Mouse (Mus musculus) liver, adult 2 months (tissue): ENCODE measurements around the gene Aaed1. TPM values are rescaled to one million over a fixed set of nuclear protein-coding genes. Genes with fewer than 3 reads are reported as not detected.
A peak's percentile ranks its signal among the peaks of the same experiment; 100 is the strongest.

Experiments used
- DNase-seq: peaks from one replicate; pipeline ENCODE4 v3.0.0-alpha.2; 2011; ENCODE audit warnings: low read depth, low spot score; ENCODE audit errors: extremely low read depth
- H3K27ac ChIP-seq: fragments of 200-500 bp; replicated peaks from 2 replicates; pipeline ENCODE4 v1.5.1; 2012; ENCODE audit warnings: low read depth, mild to moderate bottlenecking, control low read depth, inconsistent platforms, low read length; ENCODE audit not compliant: insufficient read depth
- H3K27me3 ChIP-seq: fragments of 200-500 bp; 2 replicates; pipeline ENCODE4 v1.6.1; 2012; ENCODE audit warnings: mild to moderate bottlenecking, moderate library complexity, low read length, inconsistent platforms; ENCODE audit not compliant: control insufficient read depth, insufficient read depth
- H3K36me3 ChIP-seq: fragments of 200-500 bp; 2 replicates; pipeline ENCODE4 v1.6.1; 2012; ENCODE audit warnings: low read length, inconsistent platforms; ENCODE audit not compliant: control insufficient read depth, insufficient read depth
- H3K4me1 ChIP-seq: fragments of 200-500 bp; 2 replicates; pipeline ENCODE4 v1.6.1; 2011; ENCODE audit warnings: low read length; ENCODE audit not compliant: control insufficient read depth, insufficient read depth
- H3K4me3 ChIP-seq: fragments of 200-500 bp; 2 replicates; pipeline ENCODE4 v1.5.1; 2011; ENCODE audit warnings: low read depth, mild to moderate bottlenecking, control low read depth, low read length, moderate library complexity; ENCODE audit not compliant: insufficient read depth
- H3K79me2 ChIP-seq: fragments of 200-500 bp; 2 replicates; pipeline ENCODE4 v1.6.1; 2012; ENCODE audit warnings: inconsistent platforms, mild to moderate bottlenecking, low read length, moderate library complexity; ENCODE audit not compliant: control insufficient read depth, insufficient read depth
- H3K9ac ChIP-seq: fragments of 200-500 bp; 2 replicates; pipeline ENCODE4 v1.6.1; 2012; ENCODE audit warnings: low read depth, mild to moderate bottlenecking, control low read depth, inconsistent platforms, low read length
- CTCF ChIP-seq: fragments of 200-500 bp; IDR thresholded peaks from 2 replicates; pipeline ENCODE4 v1.5.1; 2011; ENCODE audit warnings: low read depth, low read length, control low read depth
- POLR2A ChIP-seq: fragments of 200-500 bp; IDR thresholded peaks from 2 replicates; pipeline ENCODE4 v1.6.1; 2011; ENCODE audit warnings: low read length, control low read depth; ENCODE audit not compliant: insufficient read depth; ENCODE audit errors: extremely low read depth
- WGBS: fragments of 180-500 bp; shearing (Covaris S2); methylation state at CpG from one replicate; pipeline ENCODE4 v1.1.7; 2018; 5-methylcytosine and 5-hydroxymethylcytosine counted together
- polyA plus RNA-seq: library from polyadenylated mRNA; depleted of rRNA; stranded (reverse); fragments of >200 nt; gene quantifications from 2 replicates; pipeline ENCODE4 v1.2.3, GENCODE M21; 2012
- total RNA-seq: library from RNA; depleted of rRNA; stranded (reverse); fragments of >200 nt; gene quantifications from 2 replicates; pipeline ENCODE4 v1.2.3, GENCODE M21; 2014

Gene Aaed1
- total and polyA plus RNA-seq, 2 experiments = 20.8 to 83.4 TPM

DNA sequence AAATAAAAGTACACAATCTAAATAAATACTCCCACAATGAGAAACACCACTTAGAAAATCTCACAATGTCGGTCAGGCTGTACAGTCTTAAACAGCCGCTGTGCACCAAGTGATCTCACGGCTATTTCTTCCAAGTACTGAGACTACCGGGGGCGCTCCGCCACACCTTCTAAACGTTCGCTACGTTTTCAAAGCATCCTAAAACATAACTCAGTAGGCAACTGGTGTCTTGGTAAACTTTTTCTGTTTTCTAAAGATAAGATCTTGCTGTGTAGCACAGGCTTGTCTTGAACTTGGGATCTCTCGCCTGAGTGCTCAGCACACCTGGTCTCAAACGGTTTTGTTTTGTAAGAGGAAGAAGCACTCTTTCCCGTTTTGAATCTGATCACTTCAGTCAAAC is 66.4 kb downstream of the Aaed1 start:
- peaks cover 13% of the 10 kb centered on the region for H3K4me1 ChIP-seq
- no peak for DNase-seq
- peaks cover 18% of the 10 kb centered on the region for H3K36me3 ChIP-seq
- WGBS = 85% methylated on average over 12 of the region's 12 CpGs
- H3K79me2 ChIP-seq = peaks cover 3% of the 10 kb centered on the region; the same call in 1 of the 2 replicates
- H3K27me3 ChIP-seq = no peaks in the 10 kb centered on the region
- H3K9ac ChIP-seq = no peak overlapping the region
- TF ChIP-seq POLR2A (no peak), CTCF (no peak)
- no peak overlapping the region for H3K4me3 ChIP-seq
- no peak overlapping the region for H3K27ac ChIP-seq

DNA sequence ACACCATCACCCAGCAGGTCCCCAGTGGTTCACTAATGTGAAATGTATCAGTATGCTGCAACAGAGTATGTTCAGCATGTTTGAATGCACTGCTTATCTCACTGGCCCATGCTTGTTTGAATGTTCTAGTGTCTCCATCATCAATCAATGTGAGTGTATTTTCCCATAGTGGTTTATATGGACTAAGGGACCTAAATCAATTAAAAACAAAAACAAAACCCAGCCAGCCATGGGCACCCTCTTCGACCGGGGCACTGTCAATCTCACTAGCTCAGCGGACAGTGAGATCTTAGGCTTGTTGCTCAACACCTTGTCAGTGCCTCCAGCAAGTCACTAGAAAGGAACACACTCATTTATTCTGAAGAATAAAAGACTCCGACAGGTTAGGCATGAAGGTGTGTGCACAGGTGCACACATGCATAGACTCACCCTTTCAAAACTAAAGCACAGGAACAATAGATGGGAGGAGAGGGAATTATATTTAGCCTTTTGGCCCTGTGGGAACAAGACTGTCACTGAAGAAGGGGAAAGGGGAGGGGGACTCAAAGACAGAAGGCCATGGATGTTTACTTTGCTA is 67.7 kb downstream of the Aaed1 start:
- Histone ChIP-seq H3K36me3 (peaks cover 22% of the 10 kb centered on the region), H3K4me1 (peaks cover 11% of the 10 kb centered on the region), H3K4me3 (no peak overlapping the region), H3K27me3 (no peaks in the 10 kb centered on the region), H3K79me2 (peaks cover 3% of the 10 kb centered on the region; the same call in 1 of the 2 replicates), H3K27ac (0 out of 2 replicates have a peak overlapping the region, but pooled peaks have one; percentile 14), H3K9ac (no peak overlapping the region)
- DNase-seq = peak; percentile 69
- 24% methylated on average over 4 of the region's 4 CpGs for WGBS
- TF ChIP-seq POLR2A (no peak), CTCF (no peak)

DNA sequence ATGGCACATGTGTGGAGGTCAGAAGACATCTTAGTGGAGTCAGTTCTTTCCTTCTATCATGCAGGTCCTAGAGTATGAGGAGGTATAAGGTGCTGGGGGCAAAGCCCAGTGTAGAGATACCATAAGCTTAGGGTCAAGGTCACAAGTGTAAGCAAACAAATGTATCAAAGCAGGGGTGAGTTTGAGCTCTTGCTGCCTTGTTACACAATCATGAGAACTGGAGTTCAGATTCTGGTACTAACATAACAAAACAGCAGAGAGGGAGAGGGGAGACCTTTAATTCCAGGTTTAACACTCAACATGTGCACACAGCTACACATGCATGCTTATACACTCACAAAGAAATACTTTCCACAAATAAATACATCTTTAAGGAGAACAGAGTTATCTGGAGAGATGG is 69.8 kb downstream of the Aaed1 start:
- DNase-seq = peak; percentile 64
- Histone ChIP-seq H3K4me3 (no peak overlapping the region), H3K36me3 (peaks cover 25% of the 10 kb centered on the region), H3K27ac (peak overlapping the region; percentile 59; the same call in 1 of the 2 replicates), H3K27me3 (no peaks in the 10 kb centered on the region), H3K79me2 (peaks cover 3% of the 10 kb centered on the region; the same call in 1 of the 2 replicates), H3K9ac (no peak overlapping the region), H3K4me1 (peaks cover 17% of the 10 kb centered on the region)
- TF ChIP-seq CTCF (no peak), POLR2A (no peak)

DNA sequence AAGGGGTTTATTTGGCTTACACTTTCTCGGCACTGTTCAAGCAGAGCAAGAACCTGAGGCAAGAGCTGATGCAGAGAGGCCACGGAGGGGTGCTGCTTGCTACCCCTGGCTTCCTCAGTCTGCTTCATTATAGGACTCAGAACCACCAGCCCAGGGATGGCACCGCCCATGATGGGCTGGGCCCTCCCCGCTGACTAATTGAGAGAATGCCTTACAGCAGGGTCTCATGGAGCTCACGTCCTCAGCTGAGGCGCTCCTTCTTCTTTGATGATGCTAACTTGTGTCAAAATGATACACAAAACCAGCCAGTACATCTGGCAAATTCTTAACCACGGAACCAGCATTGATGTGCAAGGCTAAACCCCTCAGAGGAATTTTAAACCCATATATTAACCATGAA is 71.9 kb downstream of the Aaed1 start:
- DNase-seq = no peak
- H3K27me3 ChIP-seq = no peaks in the 10 kb centered on the region
- H3K9ac ChIP-seq = no peak overlapping the region
- H3K4me1 ChIP-seq = peaks cover 26% of the 10 kb centered on the region
- 93% methylated on average over 7 of the region's 7 CpGs for WGBS
- peaks cover 3% of the 10 kb centered on the region; the same call in 1 of the 2 replicates for H3K79me2 ChIP-seq
- TF ChIP-seq CTCF (no peak), POLR2A (no peak)
- H3K4me3 ChIP-seq = no peak overlapping the region
- peaks cover 20% of the 10 kb centered on the region for H3K36me3 ChIP-seq
- H3K27ac ChIP-seq = no peak overlapping the region

DNA sequence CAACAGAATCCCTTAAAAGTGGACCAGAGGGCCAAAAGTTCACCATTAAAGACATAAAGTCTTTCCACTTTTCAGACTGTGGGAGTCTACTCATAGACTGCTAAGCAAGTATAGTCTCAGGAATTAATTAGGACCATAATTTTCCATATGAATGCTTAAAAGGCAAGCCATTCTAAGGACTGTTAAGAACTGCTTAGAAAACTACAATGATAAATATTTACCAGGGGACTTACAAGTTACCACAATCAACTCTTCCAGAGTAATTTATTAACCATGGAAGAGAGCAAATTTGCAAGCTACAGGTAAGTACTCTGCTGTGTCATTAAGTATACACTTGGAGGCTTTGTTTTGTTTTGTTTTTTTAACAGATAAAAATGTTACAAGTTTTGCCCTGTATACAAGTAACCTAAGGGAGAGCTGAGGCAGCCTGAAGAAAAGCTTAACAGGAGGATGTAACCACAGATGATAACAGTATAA is 74.8 kb downstream of the Aaed1 start:
- Histone ChIP-seq H3K27me3 (no peaks in the 10 kb centered on the region), H3K79me2 (peaks cover 12% of the 10 kb centered on the region; the same call in 1 of the 2 replicates), H3K36me3 (peaks cover 18% of the 10 kb centered on the region; the same call in 1 of the 2 replicates), H3K4me3 (no peak overlapping the region), H3K9ac (no peak overlapping the region; the same call in none of the 2 replicates), H3K27ac (peak overlapping the region; percentile 98), H3K4me1 (peaks cover 29% of the 10 kb centered on the region)
- DNase-seq = peak; percentile 90
- no peak for TF ChIP-seq CTCF
- no peak for TF ChIP-seq POLR2A

DNA sequence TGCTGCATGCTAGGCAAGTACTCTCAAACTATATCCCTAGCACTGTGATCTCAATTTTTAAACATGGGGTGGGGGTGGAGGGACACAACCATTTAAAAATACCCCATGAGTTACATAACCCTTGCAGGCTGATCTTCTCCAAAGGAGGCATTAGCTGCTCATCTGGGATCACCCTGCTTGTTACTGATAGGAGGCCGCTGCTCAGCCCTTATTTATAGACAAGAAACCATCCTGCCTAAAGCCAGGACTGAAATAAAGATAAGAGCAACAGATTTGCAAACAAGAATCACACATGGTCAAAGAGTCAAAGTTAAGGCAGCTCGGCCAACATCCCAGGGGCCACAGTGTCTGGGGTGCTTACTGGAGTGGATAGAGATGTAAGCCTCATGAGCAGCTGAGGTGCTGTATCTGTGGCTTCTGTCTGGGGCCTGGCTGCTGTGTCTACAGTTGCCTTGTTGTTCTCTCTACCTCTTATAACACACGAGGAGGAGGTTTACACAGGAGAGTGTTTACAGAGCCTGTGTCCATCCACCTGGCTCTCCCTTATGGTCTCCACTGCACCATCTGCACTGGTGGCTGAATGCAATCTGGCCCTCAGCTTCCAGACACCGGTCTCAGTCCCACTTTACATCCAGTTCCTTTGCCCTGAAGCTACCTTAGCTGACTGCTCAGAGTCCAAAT is 75.4 kb downstream of the Aaed1 start:
- H3K4me1 ChIP-seq = peaks cover 27% of the 10 kb centered on the region
- peaks cover 15% of the 10 kb centered on the region; the same call in 1 of the 2 replicates for H3K36me3 ChIP-seq
- H3K9ac ChIP-seq = peak overlapping the region; percentile 63
- no peak overlapping the region for H3K4me3 ChIP-seq
- 24% methylated on average over 4 of the region's 4 CpGs for WGBS
- TF ChIP-seq POLR2A (no peak), CTCF (no peak)
- no peaks in the 10 kb centered on the region for H3K27me3 ChIP-seq
- H3K27ac ChIP-seq = peak overlapping the region; percentile 98
- peaks cover 12% of the 10 kb centered on the region; the same call in 1 of the 2 replicates for H3K79me2 ChIP-seq
- DNase-seq = peak; percentile 68
